Comparison of ENCODE assay signal across 18 mouse cellular contexts in the genomic region with DNA sequence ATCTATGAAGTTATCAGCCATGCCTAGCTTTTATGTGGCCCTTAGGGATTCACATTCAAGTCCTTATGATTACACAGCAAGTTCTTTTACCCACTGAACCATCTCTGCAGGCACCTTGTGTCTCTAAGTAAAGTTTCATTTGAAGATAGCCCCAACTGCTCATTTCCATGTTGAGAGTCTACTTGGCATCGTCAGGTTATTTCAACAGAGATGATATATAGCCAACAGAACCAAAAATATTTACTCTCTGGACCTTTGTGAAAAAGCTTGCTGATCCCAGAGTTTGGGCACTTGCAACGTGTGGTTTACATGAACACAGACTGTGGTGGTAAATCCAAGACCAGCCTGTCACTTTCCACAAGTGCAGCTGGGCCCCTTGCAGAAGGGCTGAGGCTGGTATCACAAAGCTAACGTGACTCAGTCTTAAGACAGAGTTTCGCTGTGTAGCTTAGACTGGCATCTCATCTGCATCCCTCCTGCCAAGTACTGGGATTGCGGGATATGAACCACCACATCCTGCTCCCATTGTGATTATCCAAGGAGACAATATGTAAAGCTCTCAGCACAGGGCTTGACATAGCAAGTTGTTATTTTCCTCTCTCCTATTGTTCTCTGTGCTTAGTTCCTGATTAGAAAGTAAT.
"Had no signal": no experiment of that assay in that cellular context is flagged by ENCODE, and none has a peak within 500 bp of the region (broad histone marks: within the 10 kb centered on the region; RNA-seq: fewer than 3 reads in every experiment).

No protein-coding gene starts in this region.

- DNase-seq: lung, adult 18-20 months; lung, embryonic 14.5 days; lung, postnatal 10 days; lung, postnatal 4 days; retina, postnatal 1 day; right cerebral cortex, adult 18-20 months; right cerebral cortex, postnatal 25 days; right cerebral cortex, postnatal 4 days; spleen, adult 18-20 months; thymus, adult 18-20 months; thymus, postnatal 14 days; thymus, postnatal 36 days had no signal

- H3K9ac ChIP-seq: lung, embryonic 14.5 days; midbrain, embryonic 13.5 days; midbrain, embryonic 15.5 days; neural tube, embryonic 13.5 days; neural tube, embryonic 15.5 days had no signal

- H3K27me3 ChIP-seq: midbrain, embryonic 13.5 days; midbrain, embryonic 15.5 days had no signal

- H3K9me3 ChIP-seq: midbrain, embryonic 10.5 days; midbrain, embryonic 13.5 days; midbrain, embryonic 15.5 days; neural tube, embryonic 13.5 days; neural tube, embryonic 15.5 days had no signal

- H3K36me3 ChIP-seq: midbrain, embryonic 10.5 days; midbrain, embryonic 13.5 days; midbrain, embryonic 15.5 days; neural tube, embryonic 13.5 days; neural tube, embryonic 15.5 days had no signal

- H3K27ac ChIP-seq: midbrain, embryonic 10.5 days; midbrain, embryonic 13.5 days; midbrain, embryonic 15.5 days; neural tube, embryonic 13.5 days; neural tube, embryonic 15.5 days had no signal

- H3K4me2 ChIP-seq: lung, embryonic 14.5 days; midbrain, embryonic 13.5 days; midbrain, embryonic 15.5 days; neural tube, embryonic 13.5 days; neural tube, embryonic 15.5 days had no signal

- H3K4me1 ChIP-seq: midbrain, embryonic 10.5 days; midbrain, embryonic 15.5 days had no signal

- H3K4me3 ChIP-seq: midbrain, embryonic 10.5 days; midbrain, embryonic 13.5 days; midbrain, embryonic 15.5 days; myocyte; neural tube, embryonic 13.5 days; neural tube, embryonic 15.5 days had no signal

- ATAC-seq: midbrain, embryonic 13.5 days; midbrain, embryonic 15.5 days had no signal
